Mouse (Mus musculus): ENCODE results near the gene Htr6. TPM values are rescaled to one million over a fixed set of nuclear protein-coding genes. Genes with fewer than 3 reads are reported as not detected.
A peak's percentile ranks its signal among the peaks of the same experiment; 100 is the strongest.

Gene Htr6
- polyA plus RNA-seq, 1 experiment from 2014 or later: 0.16 TPM

DNA sequence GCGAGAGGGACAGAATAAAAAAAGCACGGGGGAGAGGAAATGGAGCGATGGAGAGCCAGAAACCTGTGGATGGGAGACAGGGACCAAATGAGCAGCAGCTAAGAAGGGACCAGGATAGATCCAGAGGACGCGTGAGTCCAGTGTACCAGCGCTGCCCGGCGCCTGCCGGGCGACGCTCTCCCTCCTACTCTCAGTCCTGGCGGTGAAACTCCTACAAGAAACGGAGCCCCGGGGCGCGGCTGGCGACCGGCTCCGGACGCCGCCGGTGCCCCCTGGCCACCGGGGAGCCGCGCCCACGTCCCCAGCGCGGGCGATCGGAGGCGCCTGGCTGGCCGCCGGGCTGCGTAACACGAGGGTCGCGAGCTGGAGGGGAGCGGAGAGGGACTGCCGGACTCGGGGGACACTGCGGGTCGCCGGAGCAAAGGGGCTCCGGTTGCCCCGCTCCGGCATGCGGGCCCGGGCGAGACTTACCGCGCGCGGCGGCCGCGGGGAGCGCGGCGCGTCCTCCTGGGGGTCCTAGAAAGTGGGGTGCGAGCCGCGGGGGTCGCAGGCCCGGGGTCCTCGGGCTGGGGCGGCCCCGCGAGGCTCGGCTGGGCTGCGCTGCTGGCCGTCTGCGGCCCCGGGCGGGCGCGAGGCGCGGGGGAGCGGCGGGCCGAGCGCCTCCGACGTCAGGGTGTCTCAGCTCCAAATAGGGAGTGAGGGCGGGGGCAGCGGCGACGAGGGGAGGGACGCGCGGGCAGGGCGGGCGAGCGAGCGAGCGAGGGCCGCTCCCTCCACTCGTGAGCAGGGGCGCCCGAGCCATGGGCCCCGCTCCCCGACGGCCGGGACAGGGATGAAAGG is 17.2 kb upstream of the Htr6 start, which contains the start of gene Nbl1:
Nbl1 (minus strand) TSS at position 638 of the 840 bp plus-strand sequence.
- H3K4me2 ChIP-seq (ENCODE audit: low read length): peak within 1 kb of the TSS; percentile 89
- H3K27me3 ChIP-seq (replicated peaks; ENCODE audit: control insufficient read depth, insufficient read depth, low read length): peaks cover 25% of the 10 kb centered on the region; the same call in 1 of the 2 replicates
- DNase-seq (ENCODE audit: low spot score) (peak; percentile 67), ATAC-seq (replicated peaks; ENCODE audit: low FRiP score, low TSS enrichment, low read depth) (no peak; the same call in 1 of the 2 replicates)
- H3K9me3 ChIP-seq (ENCODE audit: control insufficient read depth, low read length): peaks cover 8% of the 10 kb centered on the region
- H3K9ac ChIP-seq (ENCODE audit: low read length): peak within 1 kb of the TSS; percentile 73
- H3K4me3 ChIP-seq (ENCODE audit: low read depth, low read length): peak within 1 kb of the TSS; percentile 71
- H3K36me3 ChIP-seq (ENCODE audit: control insufficient read depth, insufficient read depth, low read length): 0 out of 2 replicates have a peak, but pooled peaks cover 3% of the 10 kb centered on the region
- peak within 1 kb of the TSS; percentile 51 for H3K27ac ChIP-seq (ENCODE audit: low read depth)
- peaks cover 10% of the 10 kb centered on the region; the same call in 1 of the 2 replicates for H3K4me1 ChIP-seq (replicated peaks; ENCODE audit: control insufficient read depth, insufficient read depth, low read length)
- 1% methylated on average over 77 of the region's 105 CpGs for WGBS

DNA sequence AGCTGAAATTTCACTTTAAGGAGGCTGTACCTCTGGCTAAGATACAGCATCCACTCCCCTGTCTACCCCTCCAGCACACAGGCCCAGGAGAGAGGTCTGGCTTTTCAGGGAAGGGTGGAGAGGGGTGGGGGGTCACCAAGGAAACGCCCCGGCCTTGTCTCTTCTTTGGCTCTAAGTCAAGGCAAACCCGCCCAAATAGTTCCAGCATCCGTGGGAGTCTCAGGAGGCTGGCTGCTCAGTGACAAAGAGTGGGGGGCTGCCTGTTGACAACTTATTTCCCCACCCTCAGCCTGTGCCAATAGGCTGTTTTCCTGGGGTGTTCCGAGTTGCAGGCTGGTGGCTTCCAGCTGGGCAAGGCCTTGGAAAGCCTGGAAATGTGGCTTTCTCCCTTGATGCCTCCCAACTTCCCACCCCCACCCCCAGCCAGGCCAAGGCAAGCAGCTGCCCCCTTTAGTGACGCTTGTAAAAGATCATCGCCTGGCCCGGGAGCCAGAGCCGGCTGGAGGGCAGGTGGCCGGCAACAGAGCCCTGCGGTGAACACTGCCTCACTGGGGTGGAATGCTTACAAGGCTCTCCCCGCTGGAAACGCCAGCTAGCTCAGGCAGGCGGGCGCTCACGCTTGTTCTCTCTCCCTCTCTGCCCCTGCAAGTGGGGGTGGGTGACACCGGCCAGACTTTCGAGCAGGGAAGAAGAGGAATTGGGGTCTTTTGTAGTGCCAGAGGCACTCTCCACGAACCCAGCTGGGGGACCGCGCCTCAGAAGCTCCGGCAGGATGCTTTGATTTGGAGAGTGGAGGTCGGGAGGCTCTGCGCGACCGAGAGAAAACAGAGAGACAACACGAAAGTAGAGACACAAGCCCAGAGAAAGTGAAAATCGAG is 16.3 kb upstream of the Htr6 start:
- H3K27ac ChIP-seq (ENCODE audit: low read depth): peak overlapping the region; percentile 51; the same call in 1 of the 2 replicates

DNA sequence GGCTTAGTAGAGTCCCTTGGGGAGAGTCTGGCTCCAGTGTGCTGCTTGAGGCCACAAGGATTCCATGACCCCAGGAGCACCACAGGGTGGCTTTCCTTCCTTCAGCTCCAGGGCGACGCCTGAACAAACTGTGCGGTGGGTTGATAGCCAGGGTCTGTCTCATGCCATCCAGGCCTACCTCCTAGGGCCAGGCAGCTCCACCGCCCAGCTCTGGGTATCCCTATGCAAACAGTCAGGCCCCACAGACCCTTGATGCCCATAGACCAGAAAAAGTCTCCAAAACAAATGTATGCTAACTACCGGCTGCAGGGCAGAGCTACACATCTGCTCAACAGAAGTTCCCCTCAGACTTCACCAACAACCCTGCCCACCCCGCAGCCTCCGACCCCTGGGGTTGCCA is 15.7 kb upstream of the Htr6 start:
- H3K9me3 ChIP-seq (ENCODE audit: control insufficient read depth, low read length): peaks cover 8% of the 10 kb centered on the region
- H3K4me2 ChIP-seq (ENCODE audit: low read length): peak overlapping the region; percentile 89
- 0 out of 2 replicates have a peak, but pooled peaks cover 3% of the 10 kb centered on the region for H3K36me3 ChIP-seq (ENCODE audit: control insufficient read depth, insufficient read depth, low read length)
- H3K9ac ChIP-seq (ENCODE audit: low read length): 0 out of 2 replicates have a peak overlapping the region, but pooled peaks have one; percentile 10
- H3K4me1 ChIP-seq (replicated peaks; ENCODE audit: control insufficient read depth, insufficient read depth, low read length): peaks cover 10% of the 10 kb centered on the region; the same call in 1 of the 2 replicates
- no peak for ATAC-seq (replicated peaks; ENCODE audit: low FRiP score, low TSS enrichment, low read depth)
- no peak for DNase-seq (ENCODE audit: low spot score)
- 47% methylated on average over 7 of the region's 7 CpGs for WGBS
- no peak overlapping the region for H3K27ac ChIP-seq (ENCODE audit: low read depth)
- peak overlapping the region; percentile 71 for H3K4me3 ChIP-seq (ENCODE audit: low read depth, low read length)
- H3K27me3 ChIP-seq (replicated peaks; ENCODE audit: control insufficient read depth, insufficient read depth, low read length): peaks cover 25% of the 10 kb centered on the region; the same call in 1 of the 2 replicates

More for the DNA sequence above, 16.3 kb upstream of the Htr6 start:
- WGBS: 7% methylated on average over 28 of the region's 28 CpGs
- H3K4me1 ChIP-seq (replicated peaks; ENCODE audit: control insufficient read depth, insufficient read depth, low read length): peaks cover 10% of the 10 kb centered on the region; the same call in 1 of the 2 replicates
- peak; percentile 77 for DNase-seq (ENCODE audit: low spot score)
- H3K4me3 ChIP-seq (ENCODE audit: low read depth, low read length): peak overlapping the region; percentile 71
- H3K36me3 ChIP-seq (ENCODE audit: control insufficient read depth, insufficient read depth, low read length): 0 out of 2 replicates have a peak, but pooled peaks cover 3% of the 10 kb centered on the region
- ATAC-seq (replicated peaks; ENCODE audit: low FRiP score, low TSS enrichment, low read depth): no peak; the same call in 1 of the 2 replicates
- peak overlapping the region; percentile 89 for H3K4me2 ChIP-seq (ENCODE audit: low read length)
- peaks cover 25% of the 10 kb centered on the region; the same call in 1 of the 2 replicates for H3K27me3 ChIP-seq (replicated peaks; ENCODE audit: control insufficient read depth, insufficient read depth, low read length)
- peaks cover 8% of the 10 kb centered on the region for H3K9me3 ChIP-seq (ENCODE audit: control insufficient read depth, low read length)
- peak overlapping the region; percentile 73 for H3K9ac ChIP-seq (ENCODE audit: low read length)

DNA sequence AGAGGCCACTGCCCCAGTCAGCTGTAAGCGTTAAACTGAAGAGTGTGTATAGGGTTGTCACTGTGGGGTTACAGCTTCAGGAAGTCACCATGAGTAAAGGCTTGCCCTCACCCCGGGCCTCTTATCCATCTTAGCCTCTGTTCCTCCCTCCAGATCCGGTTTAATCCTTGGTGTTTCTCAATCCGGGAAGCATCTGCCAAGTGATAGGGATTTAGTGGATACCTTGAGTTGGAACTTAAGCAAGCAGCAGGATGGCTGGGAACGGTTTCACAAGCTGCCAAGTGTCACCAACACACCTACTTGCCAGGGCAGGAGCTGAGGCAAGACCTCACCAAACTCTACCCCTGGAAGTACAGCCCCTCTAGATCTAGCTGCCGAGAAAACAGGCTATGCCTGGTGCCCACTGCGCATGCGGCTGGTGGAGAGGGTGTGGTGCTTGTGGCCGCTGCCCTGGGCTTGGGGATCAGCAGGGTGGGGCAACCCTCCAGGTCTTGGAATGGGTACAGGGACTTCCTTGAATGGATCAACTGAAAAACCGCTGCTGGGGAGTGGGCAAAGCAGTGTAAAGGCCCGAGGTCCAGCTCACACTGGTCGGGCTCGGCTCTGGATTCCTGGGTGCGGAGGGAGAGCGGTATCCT is 15.1 kb upstream of the Htr6 start:
- H3K9ac ChIP-seq (ENCODE audit: low read length): no peak overlapping the region
- peaks cover 8% of the 10 kb centered on the region for H3K9me3 ChIP-seq (ENCODE audit: control insufficient read depth, low read length)
- peak overlapping the region; percentile 89; the same call in 1 of the 2 replicates for H3K4me2 ChIP-seq (ENCODE audit: low read length)
- no peak overlapping the region for H3K27ac ChIP-seq (ENCODE audit: low read depth)
- no peak for DNase-seq (ENCODE audit: low spot score)
- no peak for ATAC-seq (replicated peaks; ENCODE audit: low FRiP score, low TSS enrichment, low read depth)
- H3K4me1 ChIP-seq (replicated peaks; ENCODE audit: control insufficient read depth, insufficient read depth, low read length): peaks cover 13% of the 10 kb centered on the region; the same call in 1 of the 2 replicates
- no peak overlapping the region for H3K4me3 ChIP-seq (ENCODE audit: low read depth, low read length)
- 0 out of 2 replicates have a peak, but pooled peaks cover 3% of the 10 kb centered on the region for H3K36me3 ChIP-seq (ENCODE audit: control insufficient read depth, insufficient read depth, low read length)
- H3K27me3 ChIP-seq (replicated peaks; ENCODE audit: control insufficient read depth, insufficient read depth, low read length): peaks cover 25% of the 10 kb centered on the region; the same call in 1 of the 2 replicates
- WGBS: 60% methylated on average over 15 of the region's 15 CpGs

DNA sequence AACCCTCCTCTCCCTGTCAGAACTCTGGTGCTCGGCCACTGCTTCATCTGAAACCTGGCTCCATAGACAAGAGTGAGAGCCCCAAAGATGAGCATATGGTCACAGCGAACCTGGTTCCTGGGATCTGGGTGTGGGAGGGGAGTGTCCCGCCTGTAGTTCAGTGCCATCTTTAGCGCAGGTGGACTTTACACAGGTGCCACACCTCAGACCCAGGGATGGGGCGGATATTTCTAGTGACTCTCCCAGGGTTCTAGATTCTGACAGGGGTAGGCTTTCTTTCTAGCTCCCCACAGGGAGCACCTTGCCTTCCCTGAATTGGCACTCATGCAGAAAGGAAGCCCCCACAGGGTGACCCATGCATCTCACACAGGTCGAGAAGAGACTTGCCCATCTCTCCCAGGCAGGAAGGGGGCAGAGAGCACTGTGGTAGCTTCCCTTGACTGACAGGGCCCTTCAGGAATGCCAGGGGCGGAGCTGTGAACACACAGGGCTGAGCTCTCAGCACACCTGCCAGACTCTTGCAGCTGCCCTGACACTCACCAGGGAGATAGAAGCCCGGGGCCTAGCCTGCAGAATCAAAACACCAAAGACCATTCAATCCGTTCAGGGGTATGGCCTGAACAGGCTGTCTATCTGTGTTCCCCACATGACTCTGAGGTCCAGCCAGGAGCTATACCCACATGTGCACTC is 13.8 kb upstream of the Htr6 start:
- H3K27ac ChIP-seq (ENCODE audit: low read depth): no peak overlapping the region
- ATAC-seq (replicated peaks; ENCODE audit: low FRiP score, low TSS enrichment, low read depth) (no peak), DNase-seq (ENCODE audit: low spot score) (no peak)
- H3K4me1 ChIP-seq (replicated peaks; ENCODE audit: control insufficient read depth, insufficient read depth, low read length): peaks cover 13% of the 10 kb centered on the region; the same call in 1 of the 2 replicates
- H3K4me3 ChIP-seq (ENCODE audit: low read depth, low read length): no peak overlapping the region
- 0 out of 2 replicates have a peak, but pooled peaks cover 3% of the 10 kb centered on the region for H3K36me3 ChIP-seq (ENCODE audit: control insufficient read depth, insufficient read depth, low read length)
- H3K4me2 ChIP-seq (ENCODE audit: low read length): no peak overlapping the region
- no peak overlapping the region for H3K9ac ChIP-seq (ENCODE audit: low read length)
- no peaks in the 10 kb centered on the region for H3K9me3 ChIP-seq (ENCODE audit: control insufficient read depth, low read length)
- 50% methylated on average over 9 of the region's 9 CpGs for WGBS
- peaks cover 25% of the 10 kb centered on the region; the same call in 1 of the 2 replicates for H3K27me3 ChIP-seq (replicated peaks; ENCODE audit: control insufficient read depth, insufficient read depth, low read length)

DNA sequence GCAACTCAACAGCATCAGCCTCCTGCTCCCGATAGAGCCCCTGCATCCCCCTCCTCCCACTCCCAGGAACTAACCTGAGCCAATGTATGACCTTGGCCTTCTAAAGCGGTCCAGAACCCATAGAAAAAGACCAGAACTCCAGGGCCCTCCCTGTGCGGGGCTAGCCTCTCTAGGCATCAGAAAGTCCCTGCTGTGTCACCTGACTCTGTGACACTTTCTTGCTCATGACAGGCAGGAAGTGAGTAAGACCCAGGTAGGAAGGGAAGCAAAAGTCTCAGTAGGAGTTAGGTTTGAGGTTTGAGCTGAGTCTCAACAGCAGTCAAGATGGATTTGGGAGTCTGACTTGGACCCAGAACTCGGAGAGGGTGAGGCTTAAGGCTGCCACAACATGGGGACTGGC is 11.6 kb upstream of the Htr6 start:
- no peak overlapping the region for H3K4me2 ChIP-seq (ENCODE audit: low read length)
- H3K27me3 ChIP-seq (replicated peaks; ENCODE audit: control insufficient read depth, insufficient read depth, low read length): 0 out of 2 replicates have a peak, but pooled peaks cover 15% of the 10 kb centered on the region
- DNase-seq (ENCODE audit: low spot score) (no peak), ATAC-seq (replicated peaks; ENCODE audit: low FRiP score, low TSS enrichment, low read depth) (no peak)
- no peak overlapping the region for H3K9ac ChIP-seq (ENCODE audit: low read length)
- H3K27ac ChIP-seq (ENCODE audit: low read depth): no peak overlapping the region
- no peaks in the 10 kb centered on the region for H3K9me3 ChIP-seq (ENCODE audit: control insufficient read depth, low read length)
- 73% methylated on average over 4 of the region's 4 CpGs for WGBS
- H3K4me1 ChIP-seq (replicated peaks; ENCODE audit: control insufficient read depth, insufficient read depth, low read length): peaks cover 27% of the 10 kb centered on the region
- H3K36me3 ChIP-seq (ENCODE audit: control insufficient read depth, insufficient read depth, low read length): 0 out of 2 replicates have a peak, but pooled peaks cover 3% of the 10 kb centered on the region
- H3K4me3 ChIP-seq (ENCODE audit: low read depth, low read length): no peak overlapping the region

DNA sequence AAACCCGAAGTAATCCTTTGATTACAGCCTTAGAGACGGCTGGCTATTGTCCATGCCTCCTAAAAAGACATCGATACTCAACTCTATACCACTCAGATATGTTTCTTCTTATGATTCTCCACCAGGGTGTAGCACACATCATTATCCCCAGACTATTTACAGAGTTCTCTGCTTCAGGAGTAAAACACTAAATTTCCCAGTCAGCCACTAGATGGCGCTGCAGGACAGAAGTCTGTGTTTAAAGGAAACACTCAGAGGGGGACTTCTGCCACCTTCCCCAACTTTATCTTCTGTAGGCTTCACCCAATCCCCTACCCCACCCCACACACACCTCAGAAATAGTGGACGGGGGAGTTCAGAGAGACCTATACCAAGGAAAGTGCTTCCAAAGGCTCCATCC is 10.7 kb upstream of the Htr6 start:
- 25% methylated on average over 5 of the region's 5 CpGs for WGBS
- no peaks in the 10 kb centered on the region for H3K9me3 ChIP-seq (ENCODE audit: control insufficient read depth, low read length)
- ATAC-seq (replicated peaks; ENCODE audit: low FRiP score, low TSS enrichment, low read depth) (peak; percentile 28; the same call in 1 of the 2 replicates), DNase-seq (ENCODE audit: low spot score) (peak; percentile 94)
- H3K4me3 ChIP-seq (ENCODE audit: low read depth, low read length): no peak overlapping the region
- H3K36me3 ChIP-seq (ENCODE audit: control insufficient read depth, insufficient read depth, low read length): 0 out of 2 replicates have a peak, but pooled peaks cover 3% of the 10 kb centered on the region
- no peak overlapping the region for H3K27ac ChIP-seq (ENCODE audit: low read depth)
- no peak overlapping the region for H3K4me2 ChIP-seq (ENCODE audit: low read length)
- H3K9ac ChIP-seq (ENCODE audit: low read length): no peak overlapping the region
- peaks cover 20% of the 10 kb centered on the region for H3K4me1 ChIP-seq (replicated peaks; ENCODE audit: control insufficient read depth, insufficient read depth, low read length)
- H3K27me3 ChIP-seq (replicated peaks; ENCODE audit: control insufficient read depth, insufficient read depth, low read length): 0 out of 2 replicates have a peak, but pooled peaks cover 7% of the 10 kb centered on the region

All from intestine, embryonic 14.5 days (tissue).